Mouse (Mus musculus) intestine, embryonic 15.5 days (tissue): ENCODE measurements around the gene Necap1. TPM values are rescaled to one million over a fixed set of nuclear protein-coding genes. Genes with fewer than 3 reads are reported as not detected.
A peak's percentile ranks its signal among the peaks of the same experiment; 100 is the strongest.

Source experiments
- ATAC-seq: fragments of 200-750 bp; cut with Nextera tagmentation; 2 replicates; pipeline ENCODE4 v1.8.0; 2017; ENCODE audit warnings: moderate TSS enrichment, moderate library complexity
- H3K27ac ChIP-seq: fragments of 300-500 bp; sonication (generic); 2 replicates; pipeline ENCODE4 v1.5.1; 2015; ENCODE audit warnings: mild to moderate bottlenecking, inconsistent platforms
- H3K27me3 ChIP-seq: fragments of 300-500 bp; sonication (generic); replicated peaks from 2 replicates; pipeline ENCODE4 v1.6.1; 2015; ENCODE audit warnings: inconsistent platforms
- H3K36me3 ChIP-seq: fragments of 300-500 bp; sonication (generic); 2 replicates; pipeline ENCODE4 v1.6.1; 2015; ENCODE audit warnings: inconsistent platforms
- H3K4me1 ChIP-seq: fragments of 300-500 bp; sonication (generic); replicated peaks from 2 replicates; pipeline ENCODE4 v1.6.1; 2015; ENCODE audit warnings: inconsistent platforms
- H3K4me2 ChIP-seq: fragments of 300-500 bp; sonication (generic); replicated peaks from 2 replicates; pipeline ENCODE4 v1.6.1; 2015; ENCODE audit warnings: mild to moderate bottlenecking, inconsistent platforms
- H3K4me3 ChIP-seq: fragments of 300-500 bp; sonication (generic); replicated peaks from 2 replicates; pipeline ENCODE4 v1.5.1; 2015; ENCODE audit warnings: inconsistent platforms
- H3K9ac ChIP-seq: fragments of 300-500 bp; sonication (generic); 2 replicates; pipeline ENCODE4 v1.6.1; 2015; ENCODE audit warnings: inconsistent platforms
- H3K9me3 ChIP-seq: fragments of 300-500 bp; sonication (generic); 2 replicates; pipeline ENCODE4 v1.6.1; 2016; ENCODE audit warnings: inconsistent platforms
- WGBS: fragments of 180-500 bp; shearing (Covaris S2); methylation state at CpG from one replicate; pipeline ENCODE4 v1.1.7; 2015; 5-methylcytosine and 5-hydroxymethylcytosine counted together
- polyA plus RNA-seq: library from polyadenylated mRNA; unstranded; fragments of >200 nt; fragmentation: Nextera tagmentation; extraction: Ambion mirVana; gene quantifications from 2 replicates; pipeline ENCODE4 v1.2.1, GENCODE M21; 2015

Gene Necap1
- 56.3 and 59.8 TPM in 2 replicates for polyA plus RNA-seq

DNA sequence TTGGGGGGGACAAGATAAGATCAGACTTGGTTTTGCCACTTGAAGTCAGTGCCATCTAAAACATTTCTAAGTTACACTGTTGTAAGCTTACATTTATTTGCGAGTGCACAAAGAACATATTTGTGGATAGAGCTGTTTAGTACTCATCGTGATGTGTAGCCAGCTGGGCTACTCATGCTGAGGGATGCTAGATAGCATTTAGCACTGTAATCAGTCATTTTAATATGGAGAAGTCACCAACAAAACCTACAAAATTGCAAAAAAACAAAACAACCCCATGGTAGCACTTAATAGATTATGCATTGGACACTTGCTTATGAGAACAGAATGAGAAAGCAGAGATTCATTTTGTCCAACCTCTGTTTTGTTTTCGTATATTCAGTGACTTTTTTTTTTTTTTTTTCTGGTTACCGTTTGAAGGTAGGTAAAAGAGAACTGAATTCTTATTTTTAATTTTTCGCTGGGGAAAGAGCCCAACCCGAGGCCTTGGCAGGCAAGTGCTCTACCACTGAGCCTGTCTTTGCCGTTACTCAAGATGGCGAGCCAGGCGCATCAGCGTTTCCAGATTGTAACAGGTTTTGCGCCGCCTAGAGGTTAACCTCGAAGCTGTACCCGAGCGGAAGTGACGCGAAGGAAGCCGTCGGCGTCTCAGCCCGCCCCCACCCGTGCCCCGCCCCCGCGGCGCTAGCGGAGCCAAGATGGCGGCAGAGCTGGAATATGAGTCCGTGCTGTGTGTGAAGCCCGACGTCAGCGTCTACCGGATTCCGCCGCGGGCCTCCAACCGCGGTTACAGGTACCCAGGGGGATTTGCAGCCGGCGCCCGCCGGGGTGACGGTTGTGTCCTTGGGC is at the start of gene Necap1:
Necap1 (plus strand) TSS at position 604 of the 849 bp plus-strand sequence.
- H3K36me3 ChIP-seq = no peaks in the 10 kb centered on the region
- peak; percentile 98 for ATAC-seq
- 7% methylated on average over 43 of the region's 43 CpGs for WGBS

DNA sequence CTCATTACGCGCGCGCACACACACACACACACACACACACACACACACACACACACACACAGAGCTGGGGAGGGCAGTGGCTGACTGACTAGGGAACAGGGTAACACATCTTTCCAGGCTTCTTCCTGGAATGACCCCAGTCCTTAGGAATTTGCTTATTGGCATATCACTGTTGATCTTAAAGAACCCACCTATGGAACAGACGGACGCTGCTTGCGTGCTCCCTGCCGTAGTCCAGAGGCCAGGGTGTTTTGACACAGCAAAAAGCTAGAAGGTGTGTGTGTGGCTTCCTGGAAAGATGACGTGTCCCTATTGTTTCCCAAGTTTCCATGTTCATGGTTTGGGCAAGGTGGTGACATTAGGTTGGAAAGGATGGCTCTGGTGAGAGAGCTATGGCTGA is 49.1 kb upstream of the Necap1 start:
- 79% methylated on average over 9 of the region's 9 CpGs for WGBS
- Histone ChIP-seq H3K9me3 (no peaks in the 10 kb centered on the region), H3K36me3 (no peaks in the 10 kb centered on the region), H3K4me1 (peaks cover 34% of the 10 kb centered on the region), H3K27me3 (no peaks in the 10 kb centered on the region), H3K9ac (no peak overlapping the region), H3K4me3 (no peak overlapping the region), H3K4me2 (peak overlapping the region; percentile 82), H3K27ac (no peak overlapping the region)
- ATAC-seq = no peak

More for the DNA sequence above, at the start of gene Necap1:
- Histone ChIP-seq H3K4me3 (peak within 1 kb of the TSS; percentile 84), H3K9ac (peak within 1 kb of the TSS; percentile 94), H3K27ac (peak within 1 kb of the TSS; percentile 88), H3K4me1 (0 out of 2 replicates have a peak, but pooled peaks cover 5% of the 10 kb centered on the region), H3K9me3 (no peaks in the 10 kb centered on the region), H3K4me2 (peak within 1 kb of the TSS; percentile 54), H3K27me3 (no peaks in the 10 kb centered on the region)

DNA sequence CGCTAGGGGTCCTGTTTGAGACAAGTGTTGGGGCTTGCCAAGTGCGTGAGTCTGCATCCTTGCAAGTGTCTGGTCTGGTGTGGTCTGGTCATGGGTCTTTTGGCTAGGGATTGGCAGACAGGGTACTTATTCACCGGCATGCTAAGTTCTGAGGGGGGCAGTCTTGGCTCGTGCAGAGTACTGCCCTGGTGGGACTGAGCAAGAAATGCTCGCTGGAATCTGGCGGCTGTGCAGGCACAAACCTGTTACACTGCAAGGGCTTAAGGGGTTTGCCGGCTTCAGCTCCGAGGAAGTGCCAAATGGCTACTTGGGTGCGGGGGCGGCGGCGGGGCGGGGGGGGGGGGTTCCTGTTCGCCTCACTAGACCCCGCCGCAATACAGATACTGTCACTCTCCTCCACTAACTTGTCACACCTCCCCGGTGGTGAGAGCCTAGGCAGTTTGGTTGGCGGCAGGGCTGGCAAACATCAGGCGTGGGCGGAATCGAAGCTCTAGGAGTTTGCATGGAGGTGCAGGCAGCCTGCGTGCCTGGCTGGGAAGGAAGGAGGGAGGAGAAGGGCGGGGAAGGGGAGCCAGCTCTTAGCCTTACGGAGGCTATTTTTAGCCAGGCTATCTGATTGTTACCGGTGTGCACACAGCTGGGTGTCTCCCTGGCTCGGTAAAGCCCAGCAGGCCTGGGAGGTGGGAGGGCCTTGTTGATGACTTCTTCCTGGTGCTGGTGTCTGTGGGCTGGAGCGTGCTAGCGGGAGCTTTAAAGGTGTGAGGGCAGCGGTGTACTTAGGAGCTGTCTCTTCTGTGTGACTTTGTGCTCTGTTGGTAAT is 48.1 kb upstream of the Necap1 start:
- Histone ChIP-seq H3K4me3 (peak overlapping the region; percentile 36), H3K36me3 (0 out of 2 replicates have a peak, but pooled peaks cover 1% of the 10 kb centered on the region), H3K4me2 (peak overlapping the region; percentile 82), H3K9me3 (no peaks in the 10 kb centered on the region), H3K27me3 (no peaks in the 10 kb centered on the region), H3K4me1 (peaks cover 26% of the 10 kb centered on the region), H3K27ac (peak overlapping the region; percentile 74), H3K9ac (peak overlapping the region; percentile 42; the same call in 1 of the 2 replicates)
- ATAC-seq = peak; percentile 95
- WGBS = 4% methylated on average over 29 of the region's 29 CpGs

DNA sequence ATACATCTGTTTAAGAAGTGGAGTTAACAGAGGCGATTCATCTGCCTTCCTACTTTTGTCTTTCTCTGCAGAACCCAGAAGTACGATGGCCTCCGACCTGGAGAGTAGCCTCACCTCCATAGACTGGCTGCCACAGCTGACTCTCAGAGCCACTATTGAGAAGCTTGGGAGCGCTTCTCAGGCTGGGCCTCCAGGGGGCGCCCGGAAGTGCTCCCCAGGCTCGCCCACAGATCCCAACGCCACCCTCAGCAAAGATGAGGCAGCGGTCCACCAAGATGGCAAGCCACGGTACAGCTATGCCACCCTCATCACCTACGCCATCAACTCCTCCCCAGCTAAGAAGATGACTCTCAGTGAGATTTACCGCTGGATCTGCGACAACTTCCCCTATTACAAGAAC is 46.2 kb upstream of the Necap1 start:
- ATAC-seq = no peak
- Histone ChIP-seq H3K4me2 (no peak overlapping the region), H3K9me3 (no peaks in the 10 kb centered on the region), H3K4me3 (no peak overlapping the region), H3K4me1 (peaks cover 18% of the 10 kb centered on the region), H3K27me3 (no peaks in the 10 kb centered on the region), H3K9ac (no peak overlapping the region), H3K27ac (no peak overlapping the region), H3K36me3 (peaks cover 3% of the 10 kb centered on the region; the same call in 1 of the 2 replicates)
- WGBS = 54% methylated on average over 13 of the region's 13 CpGs

DNA sequence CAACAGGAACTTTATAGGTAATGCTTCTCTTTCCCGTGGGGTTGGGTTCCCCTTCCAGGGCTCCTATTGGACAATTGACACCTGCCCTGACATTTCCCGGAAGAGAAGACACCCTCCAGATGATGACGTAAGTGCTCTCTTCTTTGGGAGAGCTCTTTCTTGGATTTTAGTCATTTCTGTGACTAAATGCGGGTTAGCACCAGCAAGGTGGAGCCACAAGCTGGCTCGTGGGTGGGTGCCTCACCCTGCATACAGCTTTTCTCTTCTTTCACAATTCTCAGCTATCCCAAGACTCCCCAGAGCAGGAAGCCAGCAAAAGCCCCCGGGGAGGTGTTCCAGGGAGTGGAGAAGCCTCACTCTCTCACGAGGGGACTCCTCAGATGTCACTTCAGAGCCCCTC is 41.4 kb upstream of the Necap1 start:
- 85% methylated on average over 7 of the region's 7 CpGs for WGBS
- no peaks in the 10 kb centered on the region for H3K4me1 ChIP-seq
- no peak overlapping the region for H3K4me3 ChIP-seq
- H3K9ac ChIP-seq = no peak overlapping the region
- no peak overlapping the region for H3K27ac ChIP-seq
- no peak for ATAC-seq
- no peak overlapping the region for H3K4me2 ChIP-seq
- H3K27me3 ChIP-seq = no peaks in the 10 kb centered on the region
- H3K9me3 ChIP-seq = no peaks in the 10 kb centered on the region
- peaks cover 28% of the 10 kb centered on the region for H3K36me3 ChIP-seq

DNA sequence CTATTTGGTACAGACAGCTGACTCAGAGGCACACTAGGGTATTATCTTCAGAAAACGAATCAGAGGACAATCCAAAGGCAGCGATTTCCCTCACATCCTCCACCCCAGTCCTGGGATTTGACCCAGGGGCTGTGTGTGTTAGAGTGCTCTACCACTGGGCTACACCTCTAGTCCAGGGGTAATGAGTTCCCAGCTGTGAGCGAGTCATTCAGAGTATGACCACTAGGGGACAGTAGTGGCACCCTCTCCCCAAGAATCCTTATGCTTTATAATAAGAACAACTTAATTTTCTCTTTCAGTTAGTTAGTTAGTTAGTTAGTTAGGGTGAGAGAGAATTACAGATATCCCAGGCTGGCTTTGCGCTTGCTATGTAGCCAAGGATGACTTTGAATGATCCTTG is 39.9 kb upstream of the Necap1 start:
- H3K27me3 ChIP-seq = no peaks in the 10 kb centered on the region
- H3K9ac ChIP-seq = no peak overlapping the region
- H3K4me1 ChIP-seq = no peaks in the 10 kb centered on the region
- no peak overlapping the region for H3K4me2 ChIP-seq
- H3K27ac ChIP-seq = no peak overlapping the region
- peaks cover 32% of the 10 kb centered on the region for H3K36me3 ChIP-seq
- ATAC-seq = no peak
- WGBS = 65% methylated on average over 4 of the region's 4 CpGs
- H3K4me3 ChIP-seq = no peak overlapping the region
- no peaks in the 10 kb centered on the region for H3K9me3 ChIP-seq

DNA sequence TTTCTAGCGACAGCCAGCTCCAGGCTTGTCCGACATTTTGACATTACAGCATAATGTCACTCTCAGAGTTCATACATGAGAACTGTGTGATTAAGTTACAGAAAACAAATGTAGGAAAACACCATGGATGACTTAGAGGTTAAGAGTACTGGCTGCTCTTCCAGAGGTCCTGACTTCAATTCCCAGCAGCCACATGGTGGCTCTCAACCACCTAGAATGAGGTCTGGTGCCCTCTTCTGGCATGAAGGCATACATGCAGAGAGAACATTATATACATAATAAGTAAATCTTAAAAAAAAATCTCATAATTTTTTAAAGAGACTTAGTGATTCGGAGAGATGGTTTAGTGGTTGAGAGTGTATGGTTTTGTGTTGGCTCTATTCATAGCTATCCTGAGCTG is 37.3 kb upstream of the Necap1 start:
- no peaks in the 10 kb centered on the region for H3K27me3 ChIP-seq
- H3K4me2 ChIP-seq = no peak overlapping the region
- no peak overlapping the region for H3K4me3 ChIP-seq
- no peak overlapping the region for H3K9ac ChIP-seq
- H3K27ac ChIP-seq = no peak overlapping the region
- H3K36me3 ChIP-seq = peaks cover 43% of the 10 kb centered on the region
- H3K9me3 ChIP-seq = no peaks in the 10 kb centered on the region
- ATAC-seq = no peak
- no peaks in the 10 kb centered on the region for H3K4me1 ChIP-seq
- WGBS = 99% methylated on average over 3 of the region's 3 CpGs

DNA sequence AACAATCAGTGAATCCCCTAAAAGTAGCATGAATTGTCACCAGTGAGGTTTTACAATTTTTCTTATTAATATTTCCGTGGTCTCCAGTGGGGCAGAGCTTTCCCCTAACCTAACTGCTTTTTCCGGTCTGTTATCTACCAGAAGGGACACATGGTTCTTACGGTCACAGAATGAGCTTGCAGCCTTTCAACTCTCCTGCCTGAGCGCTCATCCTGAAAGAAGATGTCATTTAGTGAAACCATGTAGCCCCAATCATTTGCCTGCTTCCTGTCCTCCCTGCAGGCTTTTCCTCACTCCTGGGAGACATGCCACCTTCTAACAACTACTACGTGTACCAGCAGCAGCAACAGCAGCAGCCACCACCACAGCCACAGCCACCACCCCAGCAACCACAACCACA is 36.7 kb upstream of the Necap1 start:
- Histone ChIP-seq H3K27ac (no peak overlapping the region), H3K4me2 (no peak overlapping the region), H3K27me3 (no peaks in the 10 kb centered on the region), H3K9me3 (no peaks in the 10 kb centered on the region), H3K9ac (no peak overlapping the region), H3K36me3 (peaks cover 43% of the 10 kb centered on the region), H3K4me3 (no peak overlapping the region), H3K4me1 (no peaks in the 10 kb centered on the region)
- 92% methylated on average over 5 of the region's 5 CpGs for WGBS
- ATAC-seq = no peak

DNA sequence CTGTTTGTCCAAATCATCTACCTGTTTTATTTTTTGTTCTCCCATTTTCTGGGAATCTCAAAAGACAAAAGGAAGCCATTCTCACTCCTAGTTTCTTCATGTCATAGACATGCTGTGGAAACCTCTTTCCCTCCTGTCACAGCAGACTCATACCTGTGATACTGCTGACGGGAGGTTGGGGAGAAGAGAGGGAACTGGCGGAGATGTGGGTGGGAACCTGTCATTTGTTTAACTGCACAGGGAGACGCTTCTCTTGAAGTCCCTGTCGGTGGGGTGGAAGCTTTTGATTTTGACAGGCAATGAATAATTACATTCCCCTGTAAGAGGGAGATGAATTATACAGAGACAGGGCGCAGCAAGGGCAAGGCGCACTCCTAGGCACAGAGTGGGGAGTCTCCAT is 30.5 kb upstream of the Necap1 start:
- Histone ChIP-seq H3K27ac (no peak overlapping the region), H3K4me1 (no peaks in the 10 kb centered on the region), H3K9ac (no peak overlapping the region), H3K4me3 (no peak overlapping the region), H3K36me3 (peaks cover 22% of the 10 kb centered on the region; the same call in 1 of the 2 replicates), H3K4me2 (no peak overlapping the region), H3K9me3 (no peaks in the 10 kb centered on the region), H3K27me3 (no peaks in the 10 kb centered on the region)
- WGBS = 65% methylated on average over 6 of the region's 6 CpGs
- ATAC-seq = no peak

DNA sequence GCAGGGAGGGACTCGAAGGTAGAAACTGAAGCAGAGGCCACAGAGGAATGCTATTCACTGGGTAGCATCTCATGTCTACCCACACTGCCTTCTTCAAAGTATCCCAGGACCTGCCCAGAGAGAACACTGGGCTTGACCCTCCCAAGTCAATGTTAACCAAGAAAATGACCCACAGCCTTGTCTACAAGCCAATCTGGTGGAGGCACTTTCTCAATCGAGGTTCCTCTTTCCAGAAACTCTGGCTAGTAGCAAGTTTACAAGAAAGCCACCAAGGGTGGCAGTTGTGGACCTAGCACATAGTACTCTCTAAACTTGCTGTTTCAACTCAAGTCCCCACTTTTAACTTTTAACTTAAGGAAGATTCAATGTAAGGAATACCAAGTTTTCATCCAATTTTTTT is 21.6 kb upstream of the Necap1 start:
- Histone ChIP-seq H3K27ac (no peak overlapping the region), H3K4me1 (no peaks in the 10 kb centered on the region), H3K36me3 (no peaks in the 10 kb centered on the region), H3K4me2 (no peak overlapping the region), H3K27me3 (no peaks in the 10 kb centered on the region), H3K4me3 (no peak overlapping the region), H3K9ac (no peak overlapping the region), H3K9me3 (no peaks in the 10 kb centered on the region)
- WGBS = 50% methylated on average over 2 of the region's 2 CpGs
- ATAC-seq = no peak

DNA sequence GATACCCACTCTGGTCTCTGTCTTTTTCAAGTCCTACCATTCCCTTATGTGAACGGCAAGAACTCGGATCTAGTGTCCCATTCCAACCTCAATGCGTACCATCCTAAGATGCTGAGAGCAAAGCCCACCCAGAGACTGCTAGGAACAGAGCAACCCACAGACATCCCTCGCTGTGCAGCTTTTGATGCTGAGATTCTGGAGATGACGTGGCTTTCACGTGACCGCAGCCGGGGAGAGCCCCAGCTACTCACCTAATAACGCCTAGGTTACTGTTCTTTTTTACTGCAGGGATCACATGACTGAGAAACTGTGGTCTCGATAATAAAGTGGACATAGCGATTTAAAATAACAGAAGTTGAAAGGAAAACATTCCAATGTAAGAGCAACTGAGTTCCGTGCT is 19.7 kb upstream of the Necap1 start:
- Histone ChIP-seq H3K4me3 (no peak overlapping the region), H3K27ac (no peak overlapping the region), H3K4me2 (no peak overlapping the region), H3K27me3 (no peaks in the 10 kb centered on the region), H3K9me3 (no peaks in the 10 kb centered on the region), H3K4me1 (no peaks in the 10 kb centered on the region), H3K36me3 (no peaks in the 10 kb centered on the region), H3K9ac (no peak overlapping the region)
- WGBS = 74% methylated on average over 12 of the region's 12 CpGs
- ATAC-seq = no peak

DNA sequence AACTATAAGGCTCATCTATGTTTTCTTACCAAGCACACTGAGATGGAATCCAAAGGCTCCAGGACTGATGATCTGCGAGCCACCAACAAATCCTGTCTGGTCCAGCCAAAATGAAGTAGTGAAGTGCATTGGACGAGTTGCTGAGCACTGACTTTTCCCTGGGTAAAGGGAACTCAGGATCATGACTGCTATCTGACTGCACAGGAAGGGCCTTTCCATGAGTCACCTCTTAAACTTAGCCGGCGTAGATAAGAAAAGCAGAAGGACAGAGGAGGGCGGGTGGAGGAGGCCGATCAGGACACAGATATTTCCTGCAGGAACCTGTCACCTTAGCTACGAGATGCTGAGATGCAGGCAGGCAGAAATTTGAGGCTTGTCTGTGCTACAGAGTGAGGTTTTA is 18.3 kb upstream of the Necap1 start, which contains the start of gene C3ar1:
C3ar1 (minus strand) TSS at position 207 of the 400 bp plus-strand sequence.
- Histone ChIP-seq H3K9ac (no peak within 1 kb of the TSS), H3K27me3 (no peaks in the 10 kb centered on the region), H3K4me1 (no peaks in the 10 kb centered on the region), H3K27ac (no peak within 1 kb of the TSS), H3K4me3 (no peak within 1 kb of the TSS), H3K4me2 (no peak within 1 kb of the TSS), H3K36me3 (no peaks in the 10 kb centered on the region), H3K9me3 (no peaks in the 10 kb centered on the region; the same call in 1 of the 2 replicates)
- 58% methylated on average over 7 of the region's 7 CpGs for WGBS
- 0 out of 2 replicates have a peak, but pooled peaks have one; percentile 61 for ATAC-seq
